Mouse (Mus musculus): ENCODE data around the gene Smcp. TPM values are rescaled to one million over a fixed set of nuclear protein-coding genes. Genes with fewer than 3 reads are reported as not detected.

Smcp gene
- polyA plus RNA-seq, 1 experiment = not detected

DNA sequence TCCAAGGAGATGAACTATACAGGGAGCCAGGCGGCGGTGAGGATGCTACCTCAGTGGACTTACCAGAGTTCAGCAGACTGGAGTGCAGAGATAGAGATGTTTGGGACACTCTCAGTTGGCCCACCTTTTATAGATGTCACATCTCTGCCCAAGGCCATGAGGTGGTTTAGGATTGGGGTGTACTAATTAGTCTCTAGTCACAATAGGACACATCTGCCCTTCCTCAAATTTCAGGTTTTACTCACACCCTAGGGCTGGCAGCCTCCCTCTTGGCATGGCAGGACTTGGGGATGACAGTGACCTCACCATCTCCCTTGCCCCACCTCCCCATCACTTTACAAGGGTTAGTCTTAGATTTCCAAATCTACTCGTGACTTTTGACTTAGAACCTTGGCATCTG is 54.4 kb downstream of the Smcp start, which contains the start of gene 2310046K23Rik:
Gene 2310046K23Rik (minus strand): TSS at position 101 of the 400 bp plus-strand sequence.
- H3ac ChIP-seq (ENCODE audit: control insufficient read depth, insufficient read length) = no peak within 1 kb of the TSS
- H3K4me2 ChIP-seq (ENCODE audit: low read depth) = no peak within 1 kb of the TSS
- no peaks in the 10 kb centered on the region for H3K79me2 ChIP-seq (ENCODE audit: control insufficient read depth, insufficient read depth)

More for the DNA sequence above, 54.4 kb downstream of the Smcp start, which contains the start of gene 2310046K23Rik:
- no peaks in the 10 kb centered on the region for H3K36me3 ChIP-seq (ENCODE audit: control insufficient read depth, insufficient read depth)
- no peak within 1 kb of the TSS for H3K4me3 ChIP-seq
- TF ChIP-seq MYOD1 (IDR thresholded peaks at IDR 0.05; ENCODE audit: control insufficient read depth in 1 of 3, insufficient read length in 2 of 3, low read depth in 2 of 3) = no peak
- TF ChIP-seq MAX (IDR thresholded peaks at IDR 0.05; ENCODE audit: low read depth) = no peak
- no peak for TF ChIP-seq USF1 (IDR thresholded peaks at IDR 0.05; ENCODE audit: low read depth)
- TF ChIP-seq SRF (IDR thresholded peaks at IDR 0.05; ENCODE audit: control insufficient read depth, insufficient read length, low read depth) = no peak
- TF ChIP-seq E2F4 (IDR thresholded peaks at IDR 0.05; ENCODE audit: insufficient read depth) = no peak
- no peak for TF ChIP-seq TCF3 (IDR thresholded peaks at IDR 0.05; ENCODE audit: insufficient read length, low read depth)
- TF ChIP-seq POLR2AphosphoS2 (IDR thresholded peaks at IDR 0.05; ENCODE audit: insufficient read length, low read depth) = no peak
- no peak for TF ChIP-seq REST (IDR thresholded peaks at IDR 0.05; ENCODE audit: insufficient read depth, insufficient read length)
- no peak for TF ChIP-seq CEBPB (IDR thresholded peaks at IDR 0.05; ENCODE audit: insufficient read depth, poor library complexity, severe bottlenecking)
- TF ChIP-seq POLR2A (IDR thresholded peaks at IDR 0.05; ENCODE audit: insufficient read length, low read depth) = no peak
- no peak for TF ChIP-seq MYOG (IDR thresholded peaks at IDR 0.05; ENCODE audit: control insufficient read depth in 1 of 3, insufficient read depth in 1 of 3, insufficient read length in 2 of 3, low read depth in 2 of 3)
- H3K27me3 ChIP-seq (ENCODE audit: control insufficient read depth, insufficient read depth, insufficient read length) = no peaks in the 10 kb centered on the region

Other genes with a start within 250 kb of the Smcp start
- gene Sprr2d, start 249.9 kb downstream of the Smcp start, polyA plus RNA-seq (2012; fragmentation: generic; extraction: Trizol) = not detected
- gene Sprr2e, start 236.9 kb downstream of the Smcp start, polyA plus RNA-seq (2012; fragmentation: generic; extraction: Trizol) = not detected
- gene Sprr2f, start 223.8 kb downstream of the Smcp start, polyA plus RNA-seq (2012; fragmentation: generic; extraction: Trizol) = not detected
- 0.06 TPM for gene Sprr2h, start 203.3 kb downstream of the Smcp start, polyA plus RNA-seq (2012; fragmentation: generic; extraction: Trizol)
- gene Sprr2i, start 181.0 kb downstream of the Smcp start, polyA plus RNA-seq (2012; fragmentation: generic; extraction: Trizol) = not detected
- gene Sprr2j-ps, start 170.9 kb downstream of the Smcp start, polyA plus RNA-seq (2012; fragmentation: generic; extraction: Trizol) = not detected
- 13.6 TPM for gene Gm9774, start 159.6 kb downstream of the Smcp start, polyA plus RNA-seq (2012; fragmentation: generic; extraction: Trizol)
- gene Sprr2k, start 156.4 kb downstream of the Smcp start, polyA plus RNA-seq (2012; fragmentation: generic; extraction: Trizol) = 2.8 TPM
- gene Sprr1b, start 150.2 kb downstream of the Smcp start, polyA plus RNA-seq (2012; fragmentation: generic; extraction: Trizol) = 0.05 TPM
- gene Sprr3, start 130.3 kb downstream of the Smcp start, polyA plus RNA-seq (2012; fragmentation: generic; extraction: Trizol) = not detected
- gene Sprr1a, start 103.1 kb downstream of the Smcp start, polyA plus RNA-seq (2012; fragmentation: generic; extraction: Trizol) = 9.2 TPM
- gene Sprr4, start 88.5 kb downstream of the Smcp start, polyA plus RNA-seq (2012; fragmentation: generic; extraction: Trizol) = not detected
- not detected for gene 2310046K23Rik, start 54.5 kb downstream of the Smcp start, polyA plus RNA-seq (2012; fragmentation: generic; extraction: Trizol)
- gene Ivl, start 15.3 kb downstream of the Smcp start, polyA plus RNA-seq (2012; fragmentation: generic; extraction: Trizol) = not detected
- not detected for gene 2210017I01Rik, start 18.5 kb upstream of the Smcp start, polyA plus RNA-seq (2012; fragmentation: generic; extraction: Trizol)
- not detected for gene Lce6a, start 32.7 kb upstream of the Smcp start, polyA plus RNA-seq (2012; fragmentation: generic; extraction: Trizol)
- not detected for gene Lce1a1, start 59.3 kb upstream of the Smcp start, polyA plus RNA-seq (2012; fragmentation: generic; extraction: Trizol)
- not detected for gene Lce1b, start 67.9 kb upstream of the Smcp start, polyA plus RNA-seq (2012; fragmentation: generic; extraction: Trizol)
- gene Lce1a2, start 81.3 kb upstream of the Smcp start, polyA plus RNA-seq (2012; fragmentation: generic; extraction: Trizol) = not detected
- gene Lce1c, start 90.2 kb upstream of the Smcp start, polyA plus RNA-seq (2012; fragmentation: generic; extraction: Trizol) = not detected
- not detected for gene Lce1d, start 98.2 kb upstream of the Smcp start, polyA plus RNA-seq (2012; fragmentation: generic; extraction: Trizol)
- not detected for gene Lce1e, start 120.1 kb upstream of the Smcp start, polyA plus RNA-seq (2012; fragmentation: generic; extraction: Trizol)
- 0.19 TPM for gene Lce1f, start 131.4 kb upstream of the Smcp start, polyA plus RNA-seq (2012; fragmentation: generic; extraction: Trizol)
- not detected for gene Gm38119, start 150.1 kb upstream of the Smcp start, polyA plus RNA-seq (2012; fragmentation: generic; extraction: Trizol)
- 0.07 TPM for gene Lce1g, start 163.3 kb upstream of the Smcp start, polyA plus RNA-seq (2012; fragmentation: generic; extraction: Trizol)
- not detected for gene Lce1h, start 176.1 kb upstream of the Smcp start, polyA plus RNA-seq (2012; fragmentation: generic; extraction: Trizol)
- not detected for gene Lce1i, start 189.9 kb upstream of the Smcp start, polyA plus RNA-seq (2012; fragmentation: generic; extraction: Trizol)
- gene Lce1j, start 201.5 kb upstream of the Smcp start, polyA plus RNA-seq (2012; fragmentation: generic; extraction: Trizol) = not detected
- not detected for gene Lce1k, start 218.9 kb upstream of the Smcp start, polyA plus RNA-seq (2012; fragmentation: generic; extraction: Trizol)
- not detected for gene Kprp, start 238.2 kb upstream of the Smcp start, polyA plus RNA-seq (2012; fragmentation: generic; extraction: Trizol)

All from myocyte (in vitro differentiated cells).